Comparison of ENCODE assay signal across 26 mouse cellular contexts in genomic region chr6:5795314-5795713, GRCm38 (mm10).
"Had no signal": no experiment of that assay in that cellular context is flagged by ENCODE, and none has a peak within 500 bp of the region (broad histone marks: within the 10 kb centered on the region; RNA-seq: fewer than 3 reads in every experiment).

No protein-coding gene starts in this region.

- H3K27me3 ChIP-seq: heart, embryonic 13.5 days; heart, embryonic 15.5 days; hindbrain, embryonic 12.5 days; kidney, embryonic 15.5 days; limb, embryonic 13.5 days; limb, embryonic 15.5 days; liver, embryonic 12.5 days had no signal

- H3K4me1 ChIP-seq: heart, embryonic 15.5 days; hindbrain, embryonic 12.5 days; kidney, embryonic 15.5 days; limb, embryonic 13.5 days; limb, embryonic 15.5 days; liver, embryonic 12.5 days had no signal

- H3K4me3 ChIP-seq: heart, adult 2 months; heart, embryonic 13.5 days; heart, embryonic 15.5 days; hindbrain, embryonic 12.5 days; kidney, embryonic 15.5 days; limb, embryonic 13.5 days; limb, embryonic 15.5 days; liver, embryonic 12.5 days had no signal

- H3K9me3 ChIP-seq: heart, embryonic 13.5 days; heart, embryonic 15.5 days; hindbrain, embryonic 12.5 days; kidney, embryonic 15.5 days; limb, embryonic 13.5 days; limb, embryonic 15.5 days; liver, embryonic 12.5 days had no signal

- H3K27ac ChIP-seq: heart, adult 2 months; heart, embryonic 13.5 days; heart, embryonic 15.5 days; hindbrain, embryonic 12.5 days; hindbrain, embryonic 14.5 days; kidney, embryonic 15.5 days; kidney, postnatal 0 days; limb, embryonic 13.5 days; limb, embryonic 15.5 days; liver, embryonic 12.5 days; liver, embryonic 14.5 days had no signal

- H3K9ac ChIP-seq: heart, embryonic 13.5 days; heart, embryonic 15.5 days; hindbrain, embryonic 12.5 days; hindbrain, embryonic 14.5 days; kidney, embryonic 15.5 days; limb, embryonic 13.5 days; limb, embryonic 15.5 days; liver, embryonic 12.5 days; liver, embryonic 14.5 days had no signal

- ATAC-seq: hindbrain, embryonic 16.5 days; liver, embryonic 12.5 days had no signal

- H3K4me2 ChIP-seq: heart, embryonic 11.5 days; heart, embryonic 13.5 days; heart, embryonic 15.5 days; hindbrain, embryonic 12.5 days; hindbrain, embryonic 14.5 days; kidney, embryonic 15.5 days; limb, embryonic 13.5 days; limb, embryonic 15.5 days; liver, embryonic 12.5 days had no signal

- DNase-seq: gastrocnemius, postnatal 14 days; gastrocnemius, postnatal 36 days; heart, adult 11 months; heart, adult 2 months; heart, postnatal 14 days; heart, postnatal 36 days; kidney, adult 11 months; kidney, adult 2 months; kidney, adult 9 months; kidney, postnatal 14 days; kidney, postnatal 36 days; layer of hippocampus, adult 9-11 months; layer of hippocampus, postnatal 36 days; left cerebral cortex, postnatal 4 days had no signal

- H3K36me3 ChIP-seq: heart, embryonic 13.5 days; heart, embryonic 15.5 days; hindbrain, embryonic 12.5 days; kidney, embryonic 15.5 days; limb, embryonic 13.5 days; limb, embryonic 15.5 days; liver, embryonic 12.5 days had no signal
